Mouse (Mus musculus): ENCODE results near the gene Rmdn2. TPM values are rescaled to one million over a fixed set of nuclear protein-coding genes. Genes with fewer than 3 reads are reported as not detected.

The Rmdn2 gene
- polyA plus RNA-seq (2014; fragmentation: Nextera tagmentation; extraction: Ambion mirVana), result 7.7 and 8.8 TPM in 2 replicates

GRCm38 (mm10) chr17:79611545-79611944 lies at the start of gene Rmdn2:
Gene Rmdn2 (plus strand): TSS chr17:79611863.
- ATAC-seq (ENCODE audit: low FRiP score, low TSS enrichment) (no peak), DNase-seq (no peak)
- no peak within 1 kb of the TSS for H3K27ac ChIP-seq (replicated peaks; ENCODE audit: low read depth, low read length)
- no peak within 1 kb of the TSS for H3K9ac ChIP-seq (replicated peaks; ENCODE audit: low read length)
- no peaks in the 10 kb centered on the region for H3K27me3 ChIP-seq (ENCODE audit: control insufficient read depth, insufficient read depth, low read length)
- H3K4me1 ChIP-seq (ENCODE audit: control insufficient read depth, insufficient read depth, low read length), result peaks cover 10% of the 10 kb centered on the region; the same call in 1 of the 2 replicates
- no peak within 1 kb of the TSS for H3K4me2 ChIP-seq (ENCODE audit: low read length)
- H3K9me3 ChIP-seq (ENCODE audit: control insufficient read depth, low read length), result no peaks in the 10 kb centered on the region
- 85% methylated on average over 4 of the region's 4 CpGs for WGBS
- H3K36me3 ChIP-seq (ENCODE audit: control insufficient read depth, insufficient read depth, low read length), result no peaks in the 10 kb centered on the region
- H3K4me3 ChIP-seq (replicated peaks; ENCODE audit: low read depth, low read length), result no peak within 1 kb of the TSS

- Histone ChIP-seq H3K4me2 (ENCODE audit: low read length) (no peak overlapping the region), H3K4me1 (ENCODE audit: control insufficient read depth, insufficient read depth, low read length) (no peaks in the 10 kb centered on the region), H3K27me3 (ENCODE audit: control insufficient read depth, insufficient read depth, low read length) (no peaks in the 10 kb centered on the region), H3K27ac (replicated peaks; ENCODE audit: low read depth, low read length) (no peak overlapping the region), H3K9ac (replicated peaks; ENCODE audit: low read length) (no peak overlapping the region), H3K9me3 (ENCODE audit: control insufficient read depth, low read length) (peaks cover 7% of the 10 kb centered on the region; the same call in 1 of the 2 replicates), H3K36me3 (ENCODE audit: control insufficient read depth, insufficient read depth, low read length) (no peaks in the 10 kb centered on the region), H3K4me3 (replicated peaks; ENCODE audit: low read depth, low read length) (no peak overlapping the region)
- 56% methylated on average over 7 of the region's 7 CpGs for WGBS
- ATAC-seq (ENCODE audit: low FRiP score, low TSS enrichment) (no peak), DNase-seq (no peak)
Observed at GRCm38 (mm10) chr17:79563067-79563620, 48.5 kb upstream of the Rmdn2 start.

GRCm38 (mm10) chr17:79563721-79564120 lies 47.9 kb upstream of the Rmdn2 start:
- H3K27ac ChIP-seq (replicated peaks; ENCODE audit: low read depth, low read length), result no peak overlapping the region
- ATAC-seq (ENCODE audit: low FRiP score, low TSS enrichment), result no peak
- H3K9ac ChIP-seq (replicated peaks; ENCODE audit: low read length), result no peak overlapping the region
- WGBS, result 71% methylated on average over 2 of the region's 2 CpGs
- no peak for DNase-seq
- no peak overlapping the region for H3K4me2 ChIP-seq (ENCODE audit: low read length)
- H3K36me3 ChIP-seq (ENCODE audit: control insufficient read depth, insufficient read depth, low read length), result no peaks in the 10 kb centered on the region
- H3K4me1 ChIP-seq (ENCODE audit: control insufficient read depth, insufficient read depth, low read length), result no peaks in the 10 kb centered on the region
- no peak overlapping the region for H3K4me3 ChIP-seq (replicated peaks; ENCODE audit: low read depth, low read length)
- H3K27me3 ChIP-seq (ENCODE audit: control insufficient read depth, insufficient read depth, low read length), result no peaks in the 10 kb centered on the region
- peaks cover 7% of the 10 kb centered on the region; the same call in 1 of the 2 replicates for H3K9me3 ChIP-seq (ENCODE audit: control insufficient read depth, low read length)

GRCm38 (mm10) chr17:79565241-79565961 lies 46.3 kb upstream of the Rmdn2 start:
- no peak for DNase-seq
- H3K4me2 ChIP-seq (ENCODE audit: low read length), result no peak overlapping the region
- H3K27me3 ChIP-seq (ENCODE audit: control insufficient read depth, insufficient read depth, low read length), result no peaks in the 10 kb centered on the region
- no peaks in the 10 kb centered on the region for H3K4me1 ChIP-seq (ENCODE audit: control insufficient read depth, insufficient read depth, low read length)
- no peaks in the 10 kb centered on the region for H3K36me3 ChIP-seq (ENCODE audit: control insufficient read depth, insufficient read depth, low read length)
- H3K9ac ChIP-seq (replicated peaks; ENCODE audit: low read length), result no peak overlapping the region
- no peaks in the 10 kb centered on the region for H3K9me3 ChIP-seq (ENCODE audit: control insufficient read depth, low read length)
- ATAC-seq (ENCODE audit: low FRiP score, low TSS enrichment), result no peak
- 58% methylated on average over 9 of the region's 9 CpGs for WGBS
- H3K27ac ChIP-seq (replicated peaks; ENCODE audit: low read depth, low read length), result no peak overlapping the region
- no peak overlapping the region for H3K4me3 ChIP-seq (replicated peaks; ENCODE audit: low read depth, low read length)

GRCm38 (mm10) chr17:79568401-79568800 lies 43.3 kb upstream of the Rmdn2 start:
- Histone ChIP-seq H3K4me3 (replicated peaks; ENCODE audit: low read depth, low read length) (no peak overlapping the region), H3K9me3 (ENCODE audit: control insufficient read depth, low read length) (no peaks in the 10 kb centered on the region), H3K9ac (replicated peaks; ENCODE audit: low read length) (no peak overlapping the region), H3K36me3 (ENCODE audit: control insufficient read depth, insufficient read depth, low read length) (no peaks in the 10 kb centered on the region), H3K27me3 (ENCODE audit: control insufficient read depth, insufficient read depth, low read length) (no peaks in the 10 kb centered on the region), H3K4me2 (ENCODE audit: low read length) (no peak overlapping the region), H3K4me1 (ENCODE audit: control insufficient read depth, insufficient read depth, low read length) (no peaks in the 10 kb centered on the region), H3K27ac (replicated peaks; ENCODE audit: low read depth, low read length) (no peak overlapping the region)
- DNase-seq, result peak; percentile 73
- ATAC-seq (ENCODE audit: low FRiP score, low TSS enrichment), result no peak
- 87% methylated on average over 1 of the region's 1 CpGs for WGBS

GRCm38 (mm10) chr17:79578328-79578727 lies 33.3 kb upstream of the Rmdn2 start:
- Histone ChIP-seq H3K36me3 (ENCODE audit: control insufficient read depth, insufficient read depth, low read length) (no peaks in the 10 kb centered on the region), H3K9me3 (ENCODE audit: control insufficient read depth, low read length) (no peaks in the 10 kb centered on the region), H3K4me1 (ENCODE audit: control insufficient read depth, insufficient read depth, low read length) (no peaks in the 10 kb centered on the region), H3K4me3 (replicated peaks; ENCODE audit: low read depth, low read length) (no peak overlapping the region), H3K9ac (replicated peaks; ENCODE audit: low read length) (no peak overlapping the region), H3K4me2 (ENCODE audit: low read length) (no peak overlapping the region), H3K27ac (replicated peaks; ENCODE audit: low read depth, low read length) (no peak overlapping the region), H3K27me3 (ENCODE audit: control insufficient read depth, insufficient read depth, low read length) (no peaks in the 10 kb centered on the region)
- ATAC-seq (ENCODE audit: low FRiP score, low TSS enrichment), result no peak
- WGBS, result 83% methylated on average over 7 of the region's 7 CpGs
- DNase-seq, result no peak

GRCm38 (mm10) chr17:79580264-79580920 lies 31.3 kb upstream of the Rmdn2 start:
- Histone ChIP-seq H3K9me3 (ENCODE audit: control insufficient read depth, low read length) (no peaks in the 10 kb centered on the region), H3K36me3 (ENCODE audit: control insufficient read depth, insufficient read depth, low read length) (no peaks in the 10 kb centered on the region), H3K9ac (replicated peaks; ENCODE audit: low read length) (no peak overlapping the region), H3K4me1 (ENCODE audit: control insufficient read depth, insufficient read depth, low read length) (no peaks in the 10 kb centered on the region), H3K27me3 (ENCODE audit: control insufficient read depth, insufficient read depth, low read length) (no peaks in the 10 kb centered on the region), H3K4me3 (replicated peaks; ENCODE audit: low read depth, low read length) (no peak overlapping the region), H3K4me2 (ENCODE audit: low read length) (no peak overlapping the region), H3K27ac (replicated peaks; ENCODE audit: low read depth, low read length) (no peak overlapping the region)
- DNase-seq (peak; percentile 90), ATAC-seq (ENCODE audit: low FRiP score, low TSS enrichment) (peak; percentile 79; the same call in 1 of the 2 replicates)
- WGBS, result 71% methylated on average over 6 of the region's 6 CpGs

GRCm38 (mm10) chr17:79583466-79583865 lies 28.2 kb upstream of the Rmdn2 start:
- no peak for ATAC-seq (ENCODE audit: low FRiP score, low TSS enrichment)
- WGBS, result 65% methylated on average over 4 of the region's 4 CpGs

More at GRCm38 (mm10) chr17:79583466-79583865, 28.2 kb upstream of the Rmdn2 start:
- H3K4me1 ChIP-seq (ENCODE audit: control insufficient read depth, insufficient read depth, low read length), result no peaks in the 10 kb centered on the region
- no peak overlapping the region for H3K27ac ChIP-seq (replicated peaks; ENCODE audit: low read depth, low read length)
- no peak for DNase-seq
- no peak overlapping the region for H3K9ac ChIP-seq (replicated peaks; ENCODE audit: low read length)
- H3K4me2 ChIP-seq (ENCODE audit: low read length), result no peak overlapping the region
- H3K27me3 ChIP-seq (ENCODE audit: control insufficient read depth, insufficient read depth, low read length), result no peaks in the 10 kb centered on the region
- no peaks in the 10 kb centered on the region for H3K36me3 ChIP-seq (ENCODE audit: control insufficient read depth, insufficient read depth, low read length)
- H3K4me3 ChIP-seq (replicated peaks; ENCODE audit: low read depth, low read length), result no peak overlapping the region
- no peaks in the 10 kb centered on the region for H3K9me3 ChIP-seq (ENCODE audit: control insufficient read depth, low read length)
